Mouse (Mus musculus) retina, postnatal 1 day (tissue): ENCODE measurements at regions not wholly inside any gene's neighbourhood (a gene's known extent, or its start where the extent isn't known, plus 50 kb on each side); places are given as distances from the start of the nearest gene placed in this dataset.

Experiments
- DNase-seq: peaks from one replicate; pipeline ENCODE4 v3.0.0-alpha.2; 2012

DNA sequence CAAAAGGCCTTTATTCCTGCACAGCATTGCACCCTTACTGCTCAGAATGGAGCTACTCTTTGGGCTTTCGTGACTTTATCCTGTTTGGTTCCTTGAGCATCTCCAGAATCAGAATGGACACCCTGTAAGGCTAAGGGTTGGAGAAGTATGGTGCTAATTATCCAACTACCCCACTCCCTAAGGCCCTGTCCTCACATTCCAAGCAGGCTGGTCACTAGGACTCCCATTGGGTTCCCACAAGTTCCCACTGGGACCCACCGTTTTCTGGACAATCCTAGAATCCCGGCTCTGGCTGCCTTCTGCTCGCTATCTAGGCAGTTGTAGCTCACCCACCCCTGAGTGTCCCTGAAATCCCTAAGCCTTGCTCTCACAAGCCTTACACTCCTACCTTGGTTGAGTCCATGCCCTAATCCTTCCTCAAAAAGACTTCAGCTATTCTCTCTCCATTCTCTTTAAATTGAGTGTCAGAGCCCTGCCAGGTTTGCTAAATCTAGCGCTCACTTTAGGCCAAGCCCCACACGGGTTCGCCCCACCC lies 146.1 kb downstream of the Efcab1 start:
- DNase-seq = no peak

DNA sequence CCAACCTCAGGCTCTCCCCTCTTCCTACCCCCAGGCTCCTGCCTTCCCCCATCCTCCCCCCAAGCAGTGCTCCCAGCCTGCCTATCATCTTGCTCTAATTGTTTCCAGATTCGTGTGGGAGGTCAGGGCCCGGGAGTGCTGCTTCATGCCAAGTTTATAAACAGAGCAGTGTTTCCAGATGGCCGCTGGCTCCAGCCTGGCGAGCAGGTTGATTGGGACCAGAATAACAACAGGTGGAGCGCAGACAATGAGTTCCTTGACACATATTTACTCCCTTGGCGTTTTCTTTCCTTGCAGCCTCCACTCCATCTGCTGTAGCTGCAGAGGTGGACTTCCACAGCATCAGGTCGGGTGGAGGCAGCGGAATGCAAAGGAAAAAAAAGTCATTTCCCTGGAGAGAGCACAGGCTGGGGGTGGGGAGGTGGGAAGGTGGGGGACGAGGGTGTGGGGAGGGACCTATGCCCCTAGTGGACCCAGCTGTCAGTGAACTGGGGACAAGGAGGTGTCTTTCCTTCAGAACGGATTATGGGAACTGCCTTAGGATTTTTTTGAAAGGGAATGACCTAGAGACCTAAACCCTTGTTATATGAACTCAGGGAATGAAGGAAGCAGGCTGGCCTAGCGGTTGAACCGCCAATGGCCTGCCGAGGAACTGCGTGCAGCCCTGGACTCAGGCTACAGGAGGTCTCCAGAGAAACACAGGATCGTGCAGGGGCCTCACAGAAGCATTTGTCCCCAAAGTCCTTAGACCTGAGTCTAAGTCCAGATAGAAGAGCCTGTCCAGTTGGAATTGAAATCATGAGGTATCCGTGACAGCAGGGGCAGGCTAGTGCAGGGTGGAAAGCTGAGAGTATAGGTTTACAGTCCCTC lies 146.8 kb downstream of the Efcab1 start:
- peak; percentile 93 for DNase-seq

- DNase-seq = peak; percentile 70
Observed at GRCm38 (mm10) chr16:15053840-15054239, 147.4 kb downstream of the Efcab1 start.

DNA sequence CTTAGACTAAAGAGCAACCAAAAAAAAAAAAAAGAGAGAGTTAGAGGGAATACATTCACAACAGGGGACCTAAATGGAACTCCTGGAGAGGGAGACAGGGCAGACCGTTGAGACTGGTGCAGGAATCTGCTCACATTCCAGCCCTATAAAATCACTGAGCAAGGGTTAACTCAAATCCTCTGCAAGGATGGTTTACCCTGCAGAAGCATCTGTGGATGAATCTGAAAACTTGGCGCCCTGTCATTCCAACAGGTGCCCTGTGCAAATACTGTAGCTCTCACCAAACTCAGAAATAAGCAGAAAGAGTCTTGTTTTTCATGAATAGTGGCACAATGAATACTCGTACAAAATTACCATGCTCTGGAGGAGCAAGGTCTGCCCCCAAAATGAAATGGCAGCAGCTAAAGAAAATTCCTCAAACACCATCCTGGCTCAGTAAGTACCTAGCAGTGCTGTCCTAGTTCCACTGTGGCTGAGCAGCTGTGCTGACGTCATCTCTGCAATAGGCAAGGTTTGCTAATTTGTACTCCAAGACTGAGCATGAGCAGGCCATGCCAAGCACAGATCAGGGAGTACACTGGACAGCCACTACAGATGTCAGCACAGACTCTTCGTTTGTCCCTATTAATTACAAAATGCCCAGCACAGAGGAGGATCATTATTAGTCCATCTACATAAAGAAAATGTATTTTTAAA lies 148.0 kb downstream of the Efcab1 start:
- DNase-seq = peak; percentile 72

- peak; percentile 76 for DNase-seq
Observed at GRCm38 (mm10) chr16:15055697-15056096, 149.3 kb downstream of the Efcab1 start.

GRCm38 (mm10) chr16:15070485-15070960 lies 164.1 kb downstream of the Efcab1 start:
- DNase-seq = no peak

DNA sequence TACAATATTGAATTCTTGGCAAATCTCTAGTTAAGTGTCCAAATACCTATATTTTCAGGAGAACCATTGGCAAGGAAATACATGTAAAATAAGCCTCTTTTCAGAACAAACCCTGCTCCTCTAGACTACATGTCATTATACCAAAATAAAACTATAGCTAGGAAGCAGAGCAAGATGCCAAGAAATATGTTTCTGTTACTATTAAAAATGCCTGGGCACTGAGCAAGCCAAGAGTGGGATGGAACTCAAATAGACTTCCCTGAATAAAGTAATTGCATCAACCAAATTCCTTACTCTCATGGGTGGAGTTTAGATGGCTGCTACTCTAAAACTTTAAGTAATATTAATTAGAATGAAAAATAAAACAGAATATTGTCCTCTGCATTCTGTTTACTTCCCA lies 168.0 kb downstream of the Efcab1 start:
- no peak for DNase-seq

- peak; percentile 35 for DNase-seq
Observed at GRCm38 (mm10) chr16:15083692-15084091, 177.3 kb downstream of the Efcab1 start.

DNA sequence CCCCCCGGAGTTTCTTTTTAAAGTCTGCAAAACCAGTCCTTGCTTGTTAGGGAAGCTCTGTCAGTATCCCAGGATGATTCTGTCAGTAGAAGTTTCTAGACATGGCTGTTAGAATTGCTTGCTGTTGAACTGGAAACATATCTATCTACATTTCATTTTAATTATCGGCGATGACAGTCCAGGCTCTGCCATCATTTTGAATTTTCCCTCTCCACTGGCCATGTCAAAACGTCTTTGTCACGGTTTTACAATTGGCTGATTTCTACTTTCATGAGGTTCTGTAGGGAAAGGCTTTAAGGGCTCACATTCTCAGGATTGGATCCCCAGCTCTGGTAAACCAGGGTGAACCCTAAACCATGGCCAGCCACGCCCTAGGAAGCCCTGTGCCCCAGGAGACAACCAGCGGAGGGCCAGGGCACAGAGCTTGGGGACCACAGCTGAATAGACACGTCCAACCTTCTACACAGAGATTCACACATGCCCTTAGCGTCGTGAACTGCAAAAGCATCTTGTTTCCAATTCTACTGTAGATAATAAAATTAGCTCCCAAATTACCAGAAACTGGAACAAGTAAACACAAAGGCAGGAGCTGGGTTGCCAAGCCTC lies 177.8 kb downstream of the Efcab1 start:
- DNase-seq = peak; percentile 55

DNA sequence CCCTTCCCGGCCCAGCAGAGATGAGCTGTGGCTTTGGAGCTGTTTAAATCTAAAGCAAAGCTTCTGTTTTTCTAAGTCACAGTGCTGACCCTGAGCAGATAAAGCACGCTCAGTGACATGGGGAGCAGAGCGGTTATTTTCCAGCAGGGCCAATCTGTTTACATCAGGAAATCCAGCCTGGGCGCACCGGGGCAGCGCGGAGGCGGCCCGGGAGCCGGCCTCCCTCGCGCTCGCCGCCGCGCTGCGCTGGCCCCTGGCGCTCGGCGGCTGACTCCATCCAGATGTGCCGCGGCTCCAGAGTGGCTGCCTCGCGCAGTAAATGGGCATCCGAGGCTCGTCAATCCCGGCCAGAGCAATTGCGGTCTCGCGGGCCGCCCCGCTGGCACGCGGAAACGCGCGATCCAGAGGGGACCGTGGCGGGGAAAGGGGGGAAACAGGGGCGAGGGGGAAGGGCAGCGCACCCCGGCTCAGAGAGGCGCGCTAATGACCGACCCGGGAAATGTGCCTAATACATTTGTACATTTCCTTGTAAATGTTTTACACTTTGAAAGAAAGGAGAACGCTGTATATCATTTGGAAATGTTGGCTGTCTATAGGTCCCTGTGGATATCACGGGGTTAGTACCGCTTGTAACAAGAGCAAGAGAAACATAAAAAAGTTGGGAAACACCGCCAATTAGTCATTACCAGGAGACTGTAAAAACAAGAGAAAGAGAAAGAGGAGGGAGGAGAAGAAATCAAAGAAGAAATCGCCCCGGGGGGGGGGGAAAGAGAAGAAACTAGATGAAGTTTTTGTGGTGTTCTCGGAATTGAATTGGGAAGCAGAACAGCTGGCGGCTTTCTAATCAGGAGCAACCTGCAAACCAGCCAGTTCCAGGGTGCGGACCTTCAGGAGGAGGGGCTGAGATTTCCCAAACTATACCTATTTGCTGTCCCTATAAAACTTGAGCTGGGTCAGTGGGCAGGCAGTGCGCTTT lies 178.6 kb downstream of the Efcab1 start:
- peak; percentile 66 for DNase-seq

GRCm38 (mm10) chr16:15086556-15086955 lies 180.2 kb downstream of the Efcab1 start:
- no peak for DNase-seq

- DNase-seq = no peak
Observed at GRCm38 (mm10) chr16:15103938-15104337, 197.5 kb downstream of the Efcab1 start.

- DNase-seq = no peak
Observed at GRCm38 (mm10) chr16:15107234-15107633, 200.8 kb downstream of the Efcab1 start.

- DNase-seq = no peak
Observed at GRCm38 (mm10) chr16:15113131-15113530, 204.1 kb upstream of the Gm21897 start.

DNA sequence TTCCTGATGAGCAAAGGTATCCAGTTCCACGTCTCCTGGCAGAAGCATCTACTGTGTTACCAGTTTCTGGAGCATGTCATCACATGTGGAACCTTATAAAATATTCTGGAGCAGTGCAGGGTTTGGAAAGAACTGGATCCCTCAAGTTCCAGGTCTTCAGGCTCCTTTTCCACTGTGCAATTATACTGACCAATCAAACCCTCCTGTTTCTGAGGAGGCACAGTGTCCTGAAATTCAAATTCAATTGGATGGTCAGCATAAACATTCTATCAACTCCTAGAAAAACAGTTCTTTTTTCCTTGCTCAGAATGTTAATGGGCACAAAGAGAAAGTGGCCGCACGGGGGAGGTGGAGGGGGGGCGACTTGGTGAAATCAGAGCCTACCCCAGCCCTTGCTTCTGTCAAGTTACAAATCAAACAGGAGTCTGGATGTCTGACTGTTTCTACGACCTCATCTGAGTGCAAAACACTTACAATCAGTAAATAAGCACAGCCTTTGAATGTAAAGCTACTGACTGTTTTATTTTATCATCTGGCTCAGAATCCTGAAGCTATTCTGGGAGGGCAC lies 203.2 kb upstream of the Gm21897 start:
- DNase-seq = no peak

- no peak for DNase-seq
Observed at GRCm38 (mm10) chr16:15114574-15115230, 202.6 kb upstream of the Gm21897 start.

DNA sequence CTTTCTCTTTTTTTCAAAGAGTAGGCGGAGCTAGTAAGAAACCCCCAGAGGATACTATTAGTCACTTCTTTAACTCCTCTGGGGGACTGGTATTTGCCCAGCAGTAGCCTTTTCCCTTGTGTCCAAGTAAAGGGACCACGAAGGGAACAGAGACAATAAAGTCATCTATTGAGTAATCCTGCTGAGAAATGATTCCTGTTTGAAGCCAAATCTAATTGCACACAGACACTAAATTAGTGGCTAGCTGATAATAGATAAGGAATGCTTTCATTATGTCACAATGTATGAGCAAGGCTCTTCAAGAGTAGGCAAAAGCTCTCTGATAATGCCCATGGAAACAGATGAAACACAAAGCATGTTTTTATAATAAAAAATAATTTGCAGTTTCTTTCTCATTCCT lies 201.9 kb upstream of the Gm21897 start:
- DNase-seq = no peak

- DNase-seq = peak; percentile 64
Observed at GRCm38 (mm10) chr16:15119799-15120198, 197.5 kb upstream of the Gm21897 start.

- DNase-seq = no peak
Observed at GRCm38 (mm10) chr16:15128996-15129395, 188.3 kb upstream of the Gm21897 start.

GRCm38 (mm10) chr16:15129806-15130205 lies 187.5 kb upstream of the Gm21897 start:
- DNase-seq = no peak

GRCm38 (mm10) chr16:15157852-15158251 lies 159.4 kb upstream of the Gm21897 start:
- DNase-seq = no peak
